Mouse (Mus musculus): ENCODE results near the gene Pnma5.

The Pnma5 gene

DNA sequence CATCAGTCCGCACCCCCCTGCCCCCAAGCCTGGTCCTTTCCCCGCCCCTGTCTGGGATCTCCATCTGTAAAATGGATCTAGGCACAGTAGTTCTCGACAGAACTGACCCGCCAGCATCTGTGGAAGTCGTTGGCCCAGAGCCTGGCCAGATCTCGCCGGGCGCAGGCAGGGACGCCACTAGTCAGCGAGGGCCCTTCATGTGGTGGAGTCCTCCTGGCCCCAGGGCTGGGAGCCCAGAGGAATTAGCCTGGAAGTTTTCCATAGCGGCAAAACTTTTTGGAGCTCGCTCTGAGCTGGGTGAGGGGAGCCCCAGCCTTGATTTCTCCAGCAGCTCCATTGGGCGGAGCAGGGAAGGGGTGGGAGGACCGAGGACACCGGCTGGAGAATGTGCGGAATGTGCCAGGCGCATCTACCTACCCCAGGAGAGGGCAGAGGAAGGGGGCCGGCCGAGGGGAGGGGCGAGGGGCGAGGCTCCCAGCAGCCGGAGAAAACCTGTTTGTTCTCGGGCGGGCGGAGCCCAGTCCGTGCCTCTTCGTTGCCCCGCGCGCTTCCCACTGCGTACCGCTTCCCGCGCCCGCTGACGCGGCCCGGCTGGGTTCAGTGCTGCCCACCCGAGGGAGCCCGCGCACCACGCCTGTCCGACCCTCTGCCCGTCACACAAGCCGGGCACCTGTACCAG is 49.9 kb downstream of the Pnma5 start, which contains the start of gene Zfp185:
Gene Zfp185, plus strand, starts transcription at position 499 of the 679 bp plus-strand sequence.
- no peak for DNase-seq (ENCODE audit: low read depth in 1 of 2, low spot score in 2 of 2)

DNA sequence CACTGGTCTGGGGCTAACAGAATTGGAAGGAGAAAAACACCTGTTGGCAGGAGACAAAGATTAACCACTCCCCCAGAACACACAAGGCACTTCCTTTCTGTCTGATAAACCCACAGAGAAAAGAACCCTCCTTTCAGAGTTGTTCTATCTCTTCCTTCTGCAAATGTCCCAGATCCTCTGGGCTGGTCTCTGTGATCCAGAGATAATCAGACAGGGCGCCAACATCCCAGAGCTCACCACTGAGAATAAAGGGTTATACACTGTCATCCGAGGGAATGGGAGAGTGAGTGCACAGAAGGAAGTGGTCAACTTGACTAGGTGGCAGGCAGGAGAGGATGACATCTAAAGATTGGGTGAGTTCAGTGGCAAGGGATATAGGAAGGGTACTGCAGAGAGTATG is 51.3 kb downstream of the Pnma5 start:
- DNase-seq (ENCODE audit: low read depth in 1 of 2, low spot score in 2 of 2) = no peak
